Mouse (Mus musculus): ENCODE data around the gene Ank.

Gene Ank

DNA sequence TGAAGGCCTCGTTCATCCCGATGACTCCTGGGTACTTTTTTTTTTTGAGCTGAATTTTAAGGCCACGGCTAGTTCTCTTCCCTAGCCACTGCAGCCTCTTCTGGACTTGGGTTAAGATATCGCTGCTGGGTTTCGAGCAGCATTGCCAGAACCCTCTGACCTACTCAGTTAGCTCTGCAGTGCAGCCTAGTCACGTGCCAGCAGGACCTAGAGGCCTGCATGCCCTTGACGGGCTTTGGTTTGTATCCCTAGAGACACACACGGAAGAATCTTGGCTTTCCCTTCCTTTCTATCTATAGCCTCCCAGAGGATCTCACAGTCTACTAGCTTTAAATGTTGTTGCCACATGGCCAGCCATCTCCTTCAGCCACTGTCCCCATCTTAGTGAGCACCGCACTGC, 73.3 kb downstream of the Ank start:
- DNase-seq, result no peak

DNA sequence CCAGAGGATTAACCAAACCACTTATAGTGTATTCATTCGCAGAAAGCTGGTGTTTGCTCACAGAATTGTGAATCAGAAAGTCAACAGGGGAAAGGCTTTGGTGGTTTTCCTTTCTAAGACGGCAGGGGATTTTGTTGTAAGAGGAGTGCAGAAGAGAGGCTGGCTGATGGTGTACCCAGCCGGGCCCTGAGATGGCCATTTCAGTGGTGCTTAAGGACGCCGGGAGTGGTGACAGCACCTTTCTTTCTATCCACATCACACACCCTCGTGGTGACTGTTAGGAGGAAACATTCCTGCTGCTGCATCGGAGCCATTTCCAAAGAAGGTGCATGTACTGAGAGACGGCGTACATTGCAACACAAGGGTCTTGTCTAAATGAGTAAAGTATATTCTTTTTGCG, 78.7 kb downstream of the Ank start:
- DNase-seq, result no peak

DNA sequence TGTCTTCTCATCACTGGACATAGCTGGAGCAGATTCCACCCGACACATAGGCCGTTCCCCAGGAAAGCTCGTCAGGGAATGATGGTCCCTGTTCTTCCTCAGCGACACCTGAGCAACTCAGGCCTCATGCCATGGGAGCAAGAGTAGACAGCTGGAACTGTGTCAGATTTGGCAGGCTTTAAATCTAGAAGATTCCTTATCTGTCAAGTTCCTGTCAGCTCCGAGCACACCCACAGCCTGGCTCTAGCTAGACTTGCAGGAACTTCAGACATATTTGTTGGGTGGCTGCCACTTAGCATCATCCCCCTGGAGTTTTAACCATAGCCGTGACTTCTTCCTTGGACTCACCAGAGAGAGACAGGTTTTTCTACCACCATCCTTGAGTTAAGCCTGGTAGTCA, 81.6 kb downstream of the Ank start:
- peak in 1 of 2 experiments; percentile 29 for DNase-seq

DNA sequence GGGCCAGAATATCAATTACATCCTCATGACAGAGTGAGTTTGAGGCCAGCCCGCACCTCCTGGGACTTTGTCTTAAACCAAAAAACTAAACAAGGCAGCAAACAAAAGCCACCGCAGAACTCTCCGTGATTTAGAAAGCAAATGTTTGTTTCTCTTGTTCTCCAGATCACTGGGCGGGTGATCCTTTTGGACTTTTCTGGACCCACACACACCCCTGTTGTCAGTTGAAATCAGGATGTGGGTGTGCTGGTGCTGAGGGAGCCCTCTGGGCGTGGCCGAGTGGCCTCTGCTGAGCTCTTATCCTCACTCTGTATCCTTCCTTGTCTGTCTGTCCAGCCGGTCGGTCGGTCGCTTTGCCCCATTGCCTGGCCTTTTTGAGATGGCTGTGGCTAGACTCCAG, 82.6 kb downstream of the Ank start:
- DNase-seq, result no peak

DNA sequence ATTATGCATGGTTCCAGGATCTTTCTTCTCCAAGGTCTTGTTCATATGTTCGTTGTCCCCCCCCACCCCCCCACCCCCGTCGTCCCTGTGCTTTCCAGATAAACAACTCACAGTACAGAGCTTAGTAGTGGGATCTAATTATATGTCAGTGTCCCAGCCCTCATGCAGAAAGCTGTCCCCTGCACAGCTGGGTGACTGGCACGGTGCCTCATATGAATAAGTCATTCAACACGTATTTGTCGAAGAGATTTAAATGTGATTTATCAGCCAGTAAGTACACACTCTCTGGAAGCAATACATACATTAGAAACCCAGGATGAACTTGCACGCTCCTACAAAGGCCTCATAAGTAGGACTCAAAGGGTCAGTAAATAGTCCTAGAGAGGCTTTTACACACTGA, 83.4 kb downstream of the Ank start:
- DNase-seq, result peak in 1 of 2 experiments; percentile 47

DNA sequence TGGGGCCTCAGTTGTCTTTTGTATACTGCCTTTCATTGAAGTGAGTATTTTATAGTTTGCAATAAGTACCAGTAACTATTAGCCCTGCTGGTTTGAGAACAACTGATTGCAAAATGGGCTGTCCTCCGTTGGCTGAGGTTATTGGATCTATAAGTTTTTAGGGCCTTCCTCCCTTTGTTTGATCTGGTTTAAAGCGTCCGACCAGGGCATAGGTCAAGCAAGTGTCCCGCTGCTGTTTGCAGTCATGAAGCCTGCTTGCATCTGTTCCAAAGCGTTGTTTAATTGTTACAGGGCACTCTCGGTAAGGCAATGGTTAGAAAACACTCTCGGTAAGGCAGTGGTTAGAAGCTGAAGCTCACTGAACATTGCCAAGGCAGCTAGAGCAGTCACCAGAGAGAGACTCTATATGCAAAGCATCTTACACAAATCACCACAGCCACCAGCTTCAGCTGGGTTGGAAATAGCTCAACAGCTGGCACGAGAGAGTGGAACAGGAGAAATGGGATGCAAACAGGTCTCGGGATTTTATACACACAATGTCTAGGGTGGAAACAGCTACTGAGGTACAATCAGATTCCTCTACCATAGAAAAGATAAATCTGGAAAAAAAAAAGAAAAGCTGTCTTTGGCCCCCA, 84.0 kb downstream of the Ank start:
- no peak for DNase-seq

DNA sequence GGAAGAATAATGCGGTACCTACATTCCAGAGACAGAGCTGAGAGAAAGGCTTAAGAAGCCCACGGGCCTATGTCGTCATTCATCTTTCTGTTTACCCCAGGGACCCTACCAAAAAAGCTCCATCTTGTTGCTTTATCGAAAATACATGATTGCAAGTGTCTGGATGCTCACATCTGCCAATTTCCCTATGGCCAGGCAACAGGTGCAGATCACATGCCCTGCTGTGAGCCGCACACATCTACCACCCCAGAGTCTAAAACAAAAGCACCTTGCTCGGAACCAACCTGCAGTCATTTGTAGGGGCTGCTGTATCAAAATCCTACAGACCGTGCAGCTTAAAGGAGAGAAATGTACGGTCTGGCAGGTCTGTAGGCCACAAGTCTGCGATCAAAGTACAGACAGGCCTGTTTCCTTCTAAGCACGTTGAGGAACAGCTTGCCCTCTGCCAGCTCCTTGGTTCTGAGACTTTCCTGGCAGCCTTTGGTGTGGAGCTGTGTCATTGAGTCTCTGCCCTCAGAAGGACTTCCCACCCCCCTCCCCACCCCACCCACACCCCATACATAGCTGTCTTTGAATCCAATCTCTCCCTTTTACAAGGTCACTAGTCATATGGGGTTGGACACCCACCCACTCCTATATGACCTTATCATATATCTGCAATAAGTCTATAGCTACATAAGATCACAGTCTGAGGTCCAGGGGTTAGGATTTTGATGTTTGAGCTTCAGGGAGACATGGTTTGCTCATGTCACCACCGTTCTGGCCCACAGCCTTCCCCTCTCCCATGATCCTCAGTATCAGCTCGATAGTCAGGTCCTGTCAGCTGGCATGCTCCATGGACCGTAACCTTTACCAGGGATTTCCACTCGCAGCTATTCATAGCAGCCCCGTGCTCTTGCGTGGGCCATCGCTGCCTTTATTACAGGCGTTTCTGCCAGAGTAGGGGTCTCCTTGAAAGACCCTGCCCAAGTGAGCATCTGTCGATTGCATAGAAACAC, 84.9 kb downstream of the Ank start:
- DNase-seq, result no peak

DNA sequence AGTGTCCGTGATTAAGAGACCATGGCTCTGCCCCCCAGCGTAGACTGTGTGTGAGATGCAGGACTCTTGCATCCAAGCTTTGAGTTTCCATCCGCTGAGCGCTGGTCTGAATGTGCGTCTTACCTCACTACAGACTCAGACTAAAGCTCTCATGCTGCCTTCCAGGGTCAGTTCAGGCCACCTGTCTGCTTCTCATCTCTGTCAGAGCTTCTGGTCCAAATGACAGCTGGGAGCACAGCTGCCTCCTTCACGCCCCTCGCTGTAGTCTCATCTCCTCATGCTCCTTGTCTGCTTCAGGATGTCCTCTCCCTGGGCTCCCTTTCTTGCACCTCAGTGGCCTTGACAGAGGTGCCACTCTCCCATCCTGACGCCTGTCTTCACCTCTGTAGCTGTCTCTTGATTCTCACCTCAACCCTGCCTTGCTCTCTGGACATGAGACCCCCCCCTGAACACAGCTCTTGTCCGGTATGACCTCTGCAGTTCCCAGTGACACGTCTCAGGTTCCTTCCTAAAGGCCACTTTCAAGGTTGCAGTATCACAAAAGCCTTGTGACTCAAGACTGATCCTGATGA, 85.7 kb downstream of the Ank start:
- DNase-seq, result no peak

DNA sequence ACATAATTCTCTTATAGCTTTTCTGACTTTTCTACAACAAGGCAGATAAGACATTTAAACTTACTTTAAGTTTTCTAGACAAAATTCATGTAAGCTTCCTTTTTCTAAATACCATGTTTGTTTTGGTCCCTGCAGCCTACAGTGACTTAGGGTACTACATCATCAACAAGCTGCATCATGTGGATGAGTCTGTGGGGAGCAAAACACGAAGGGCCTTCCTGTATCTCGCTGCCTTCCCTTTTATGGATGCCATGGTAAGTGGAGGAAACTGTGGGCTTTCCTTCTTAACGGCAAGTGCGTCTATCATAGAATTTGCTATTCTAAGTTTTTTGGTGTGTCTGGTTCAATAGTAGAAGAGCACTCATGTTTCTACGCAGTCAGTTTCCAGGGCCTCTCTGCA, 87.1 kb downstream of the Ank start:
- DNase-seq, result no peak

DNA sequence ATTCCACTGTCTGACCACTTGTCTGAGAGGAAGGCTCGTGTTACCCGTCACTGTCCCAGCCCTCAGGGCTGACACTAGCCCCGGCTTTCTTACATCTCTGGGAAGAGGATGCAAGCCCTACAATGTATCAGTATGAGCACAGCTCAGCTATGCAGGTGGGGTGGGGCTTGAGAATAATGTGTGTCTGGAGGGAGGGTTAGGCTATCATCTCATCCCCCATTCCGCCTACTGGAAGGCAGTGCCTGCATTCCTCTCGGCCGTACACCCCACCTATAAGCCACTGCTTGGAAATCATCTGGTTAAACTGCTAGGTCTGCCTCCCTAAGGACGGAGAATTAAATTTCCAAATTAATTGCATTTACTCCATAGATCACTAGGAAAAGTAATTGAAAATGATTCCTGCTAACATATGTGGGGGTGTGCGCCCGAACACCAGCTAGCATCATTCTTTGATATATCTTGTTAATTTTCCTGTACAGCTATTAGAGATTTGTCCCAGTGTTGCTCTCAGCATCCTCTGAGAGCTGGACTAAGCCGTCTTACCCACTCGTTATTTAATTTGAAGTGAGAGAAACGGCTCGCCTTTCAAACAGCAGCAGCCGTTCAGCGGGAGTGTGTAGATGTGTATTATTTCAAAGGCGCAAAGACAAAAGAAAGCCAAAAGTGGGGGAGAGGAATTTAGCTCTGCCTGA, 92.1 kb downstream of the Ank start:
- no peak for DNase-seq

DNA sequence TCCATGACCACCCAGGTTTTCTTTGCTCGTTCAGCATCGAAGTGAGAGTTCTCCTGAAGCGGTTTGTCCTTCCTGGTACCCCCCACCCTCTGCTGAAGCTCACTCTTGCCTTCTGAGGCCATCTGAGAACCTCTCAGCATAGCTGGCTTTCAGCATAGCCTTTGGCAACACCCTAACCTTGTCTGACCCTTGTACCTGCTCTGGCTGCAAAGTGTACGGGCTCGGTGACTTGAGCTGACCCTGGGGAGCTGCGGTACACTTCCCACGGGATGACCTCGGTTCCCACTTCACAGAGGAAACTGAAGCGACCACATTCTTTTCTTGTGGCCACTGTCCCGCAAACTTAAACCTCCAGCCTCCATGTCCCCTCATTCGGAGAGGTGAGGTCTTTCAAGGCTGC, 93.8 kb downstream of the Ank start:
- DNase-seq, result no peak

DNA sequence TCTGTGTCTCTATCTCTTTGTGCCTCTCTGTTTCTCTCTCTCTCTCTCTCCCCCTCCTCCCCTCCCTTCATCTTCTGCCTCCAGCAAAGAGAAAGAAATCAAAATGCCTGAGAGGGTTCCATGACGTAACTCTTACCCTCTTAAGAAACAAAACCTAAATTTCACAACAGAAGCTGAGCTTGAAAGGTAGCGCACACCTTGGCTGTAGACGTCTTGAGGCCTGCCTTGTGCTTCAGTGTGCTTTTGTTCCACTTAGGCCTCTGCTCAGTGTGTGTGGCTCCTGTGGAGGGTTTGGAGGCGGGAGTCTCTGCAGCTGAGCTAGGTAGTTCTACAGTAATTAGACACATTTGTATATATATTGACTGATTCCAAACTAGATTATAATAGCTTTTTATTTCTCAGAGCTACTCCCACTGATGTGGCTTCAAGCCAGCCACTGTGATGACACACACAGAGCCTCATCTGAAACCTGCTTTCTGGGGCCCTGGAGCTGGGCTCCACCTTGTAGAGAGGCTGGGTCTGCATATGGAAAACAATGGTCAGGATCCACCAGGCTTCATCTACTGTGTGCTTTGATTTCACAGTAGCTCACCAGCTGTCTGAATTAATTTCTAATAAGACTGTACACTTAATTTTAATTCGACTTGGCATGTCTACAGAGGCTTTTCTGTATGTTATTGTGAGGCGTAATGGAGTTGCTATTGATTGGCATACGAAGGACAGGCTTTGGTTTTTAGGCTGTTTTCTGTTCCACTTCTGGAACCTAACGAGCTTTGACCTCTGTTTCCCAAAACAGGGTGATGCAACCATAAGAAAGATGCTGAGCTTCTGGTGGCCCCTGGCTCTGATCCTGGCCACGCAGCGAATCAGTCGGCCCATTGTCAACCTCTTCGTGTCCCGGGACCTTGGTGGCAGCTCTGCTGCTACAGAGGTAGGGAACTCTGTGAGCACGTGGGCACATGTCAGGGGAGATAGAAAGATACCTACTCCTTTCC, 97.9 kb downstream of the Ank start:
- no peak for DNase-seq

DNA sequence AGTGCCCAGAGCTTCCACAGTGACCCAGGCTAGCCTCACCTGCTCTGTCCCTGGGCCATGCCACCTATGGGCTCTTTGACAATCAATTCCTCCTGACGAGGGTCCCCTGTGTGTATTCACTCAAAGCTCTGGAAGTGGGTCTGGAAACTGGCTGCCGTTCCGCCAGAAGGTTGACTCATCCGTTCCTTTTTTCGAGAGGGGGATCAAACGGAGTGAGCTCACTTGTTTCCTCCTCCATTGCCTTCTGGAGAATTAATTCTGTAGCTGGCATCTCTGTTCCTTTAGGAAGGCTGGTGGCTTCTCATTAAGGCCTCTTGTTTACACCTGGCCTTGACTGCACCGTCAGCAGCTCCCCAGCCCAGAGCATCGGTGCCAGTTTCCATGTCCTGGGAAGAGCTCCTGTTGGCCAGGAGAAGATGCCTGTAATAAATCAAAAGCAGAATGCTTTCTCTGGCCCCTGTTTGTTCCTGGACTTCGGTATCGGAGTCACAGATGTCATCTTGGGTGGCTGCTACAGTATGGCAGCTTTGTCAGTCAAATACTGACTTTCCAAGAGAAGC, 99.2 kb downstream of the Ank start:
- no peak for DNase-seq

DNA sequence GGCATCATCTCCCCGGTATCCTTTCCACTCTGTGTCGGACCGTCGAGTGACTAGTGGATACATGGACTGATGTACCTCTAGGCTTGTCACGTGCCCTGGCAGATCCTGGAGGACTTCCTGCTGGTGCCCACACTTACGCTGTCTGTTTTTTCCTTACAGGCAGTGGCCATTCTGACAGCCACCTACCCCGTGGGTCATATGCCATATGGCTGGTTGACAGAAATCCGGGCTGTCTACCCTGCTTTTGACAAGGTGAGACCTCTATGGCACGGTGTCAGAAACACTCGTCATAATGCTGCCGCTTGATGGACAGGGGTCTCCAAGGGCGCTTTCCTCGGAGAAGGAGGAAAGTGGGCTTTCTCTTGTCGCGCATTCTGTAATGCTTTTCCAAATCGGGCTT, 100.9 kb downstream of the Ank start:
- DNase-seq, result no peak

DNA sequence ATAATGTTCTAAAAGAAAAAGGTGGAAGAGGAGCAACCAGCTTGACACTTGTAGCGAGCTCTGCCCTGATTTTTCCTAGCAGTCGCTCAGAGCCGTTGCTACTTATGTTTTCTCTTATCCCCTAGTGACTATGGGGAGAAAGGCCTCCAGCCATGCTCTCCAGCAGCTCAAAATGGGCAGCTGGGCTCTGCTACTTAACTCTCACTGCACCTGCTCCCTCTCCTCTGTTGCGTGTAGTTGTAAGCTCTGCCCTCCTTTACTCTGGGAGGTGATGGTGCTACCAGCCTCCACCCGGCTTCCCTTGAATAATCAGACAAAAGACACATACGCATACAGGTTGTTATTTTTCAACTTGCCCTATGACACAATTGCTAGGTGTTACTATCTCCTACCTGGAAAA, 101.9 kb downstream of the Ank start:
- DNase-seq, result no peak

DNA sequence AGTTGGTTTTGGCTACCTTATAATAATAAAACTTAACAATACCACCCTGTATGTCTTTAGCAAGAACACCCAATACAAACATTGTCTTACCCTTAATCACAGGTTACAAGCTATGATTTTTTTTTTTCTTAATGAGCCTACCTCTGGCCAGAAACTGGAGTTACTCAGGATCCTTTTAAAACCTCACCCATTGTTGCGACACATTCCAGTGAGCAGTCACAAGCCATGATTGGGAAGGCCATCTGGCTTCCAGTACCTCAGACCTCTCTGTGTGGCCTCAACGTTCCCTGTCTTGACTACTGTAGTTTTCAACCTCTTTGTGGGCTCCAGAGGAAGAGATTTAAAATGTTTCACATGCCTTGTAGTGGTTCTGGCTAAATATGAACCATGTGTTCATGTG, 103.4 kb downstream of the Ank start:
- DNase-seq, result no peak

DNA sequence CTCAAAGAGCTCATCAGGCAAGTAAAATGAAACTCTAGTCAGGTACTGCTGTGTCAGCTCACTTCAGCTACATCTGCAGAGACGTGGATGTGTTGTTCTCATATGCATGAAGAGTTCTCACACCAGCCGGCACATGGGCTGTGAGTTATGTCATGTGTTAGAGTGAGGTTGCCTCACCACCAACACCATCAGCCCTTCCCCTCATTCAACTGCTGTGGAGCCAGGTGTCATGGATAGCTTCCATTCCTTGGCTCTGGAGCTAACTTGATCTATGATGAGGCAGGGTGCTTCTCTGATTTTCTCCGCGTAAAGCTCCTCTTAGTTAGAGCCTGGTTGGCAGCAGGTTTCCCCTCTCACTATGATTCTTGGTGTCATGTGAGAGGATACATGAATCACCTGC, 103.9 kb downstream of the Ank start:
- no peak for DNase-seq

DNA sequence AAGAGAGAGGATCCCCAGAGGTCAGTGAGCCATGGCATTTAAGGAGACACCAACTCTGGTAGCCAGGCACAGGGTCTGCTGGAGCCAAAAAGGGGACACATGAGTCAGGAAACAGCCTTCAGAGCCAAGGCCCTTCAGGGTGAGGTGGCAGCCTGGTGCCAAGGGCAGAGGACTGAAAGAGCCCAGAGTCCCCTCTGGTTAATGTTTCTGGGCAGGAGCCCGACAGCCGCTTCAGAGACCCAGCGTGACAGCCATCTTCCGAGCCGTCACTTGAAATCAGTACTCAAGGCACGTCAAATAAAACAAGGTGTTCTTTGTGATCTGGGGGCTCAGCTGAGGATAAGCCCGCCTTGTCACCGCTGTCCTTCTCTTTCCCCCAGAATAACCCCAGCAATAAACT, 104.7 kb downstream of the Ank start:
- no peak for DNase-seq

DNA sequence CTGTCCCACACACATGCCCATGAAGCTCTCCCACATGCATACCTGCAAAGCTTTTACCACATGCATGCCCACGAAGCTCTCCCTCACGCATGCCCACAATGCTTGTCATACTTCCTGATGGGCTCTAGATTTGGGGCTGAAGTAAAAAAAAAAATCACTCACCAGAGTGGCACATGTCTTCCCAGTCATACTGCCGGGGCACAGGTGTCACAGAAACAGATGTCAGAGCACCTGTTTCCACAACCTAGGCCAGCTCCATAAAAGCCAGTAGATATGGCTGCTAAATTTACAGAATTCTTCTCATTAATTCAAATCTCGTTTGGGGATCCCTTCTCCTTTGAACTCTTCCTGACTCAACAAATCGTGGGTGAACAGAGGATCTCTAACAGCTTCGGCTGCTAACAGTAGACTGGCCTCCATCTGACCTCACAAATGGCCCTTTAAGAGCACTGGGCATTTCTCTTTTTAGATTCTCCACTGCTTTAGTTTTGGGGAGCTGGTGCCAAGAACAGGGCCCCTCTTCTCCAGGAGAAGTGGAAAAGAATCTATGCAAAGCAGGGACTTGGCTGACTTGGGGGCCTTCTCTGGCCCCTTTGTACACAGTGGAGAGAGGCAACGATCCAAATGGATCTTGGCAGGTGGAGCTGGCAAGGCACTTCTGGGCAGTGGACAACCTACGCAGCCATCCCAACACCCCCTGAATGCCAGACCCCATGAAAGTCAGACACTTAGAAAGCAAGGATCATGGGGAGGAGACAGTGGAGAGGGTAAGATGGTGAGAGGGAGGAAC, 108.7 kb downstream of the Ank start:
- DNase-seq, result no peak

DNA sequence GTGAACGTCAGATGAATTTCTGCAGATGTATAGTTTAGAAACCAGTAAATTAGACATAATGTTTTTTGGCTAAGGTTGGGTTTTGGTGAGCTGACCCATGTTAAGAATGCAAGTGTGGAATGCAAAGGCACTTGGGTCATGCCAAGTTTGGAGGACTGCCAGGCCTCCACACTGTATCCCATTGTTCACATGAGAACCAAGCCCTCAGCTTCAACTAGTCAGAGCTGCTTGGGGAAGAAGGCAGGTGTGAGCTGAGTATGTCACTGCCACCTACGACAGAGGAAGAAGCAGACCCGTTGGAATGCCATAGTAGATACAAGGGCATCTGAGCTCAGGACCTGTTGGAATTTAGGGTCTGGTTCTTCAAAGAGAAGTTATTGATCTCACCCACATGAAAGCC, 109.5 kb downstream of the Ank start:
- peak; percentile 27 to 38 for DNase-seq

DNA sequence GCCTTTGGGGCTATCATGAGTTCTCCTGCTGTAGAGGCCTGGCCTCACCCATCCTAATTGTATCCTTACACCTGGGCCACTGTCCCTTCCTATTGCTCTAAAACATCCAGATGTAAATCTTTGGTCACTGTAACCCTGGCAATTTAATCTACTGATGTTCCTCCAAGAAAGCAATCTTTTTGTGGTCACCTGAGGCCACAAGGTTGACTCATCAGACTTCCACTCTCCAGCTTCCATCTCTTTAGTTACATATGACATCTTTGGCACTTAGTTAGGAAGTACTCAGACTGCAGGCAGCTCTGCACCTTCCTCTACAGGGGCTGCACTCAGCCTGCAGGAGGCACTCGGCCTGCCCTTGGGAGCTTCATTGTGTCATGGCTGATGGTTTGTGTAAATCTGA, 110.4 kb downstream of the Ank start:
- no peak for DNase-seq
